Mouse (Mus musculus) stomach, postnatal 0 days (tissue): Measurements from ENCODE around the gene Hk2.
"Not testable (repeated sequence)": the region's sequence is repeated elsewhere in the genome, so short reads cannot be mapped to it uniquely, and the experiment has no call there.

Experiments
- CTCF ChIP-seq: IDR thresholded peaks from 2 replicates; pipeline ENCODE4 v1.5.1; 2016; ENCODE audit warnings: antibody characterized with exemption, low read depth, mild to moderate bottlenecking, moderate library complexity
- EP300 ChIP-seq: optimal IDR thresholded peaks from 2 replicates; pipeline ENCODE3; 2016; ENCODE audit warnings: antibody characterized with exemption

GRCm38 (mm10) chr6:82679286-82679685, 95.0 kb downstream of the Hk2 start:
- TF ChIP-seq CTCF, EP300: not testable (repeated sequence)
